Mouse (Mus musculus) adrenal gland, postnatal 36 days (tissue): Measurements from ENCODE around the gene Gm39566. TPM values are rescaled to one million over a fixed set of nuclear protein-coding genes. Genes with fewer than 3 reads are reported as not detected.

Experiments
- total RNA-seq, 2 experiments: library from RNA; stranded (reverse); gene quantifications; 2 replicates each; pipeline ENCODE4 v1.2.3; 2021

The Gm39566 gene
- total RNA-seq, 2 experiments from 2014 or later = not detected

Other genes starting within 250 kb of the Gm39566 start
- gene Wrap53, start 235.0 kb downstream of the Gm39566 start, total RNA-seq = 1 to 10 TPM; 9.2 to 9.7 TPM
- 10 to 100 TPM; 63.3 to 64.7 TPM for gene Trp53, start 234.9 kb downstream of the Gm39566 start, total RNA-seq
- 10 to 100 TPM; 28.5 to 45.4 TPM for gene Atp1b2, start 209.4 kb downstream of the Gm39566 start, total RNA-seq
- gene Shbg, start 197.4 kb downstream of the Gm39566 start, total RNA-seq = not detected
- gene Sat2, start 193.3 kb downstream of the Gm39566 start, total RNA-seq = 10 to 100 TPM in 1 of 2 experiments, 1 to 10 TPM in 1; 5.7 to 11.3 TPM
- gene Fxr2, start 182.3 kb downstream of the Gm39566 start, total RNA-seq = 10 to 100 TPM; 80.5 to 88.4 TPM
- not detected for gene Sox15, start 160.0 kb downstream of the Gm39566 start, total RNA-seq
- gene Mpdu1, start 152.7 kb downstream of the Gm39566 start, total RNA-seq = 100 to 1,000 TPM in 1 of 2 experiments, 10 to 100 TPM in 1; 91.4 to 126 TPM
- gene Cd68, start 149.1 kb downstream of the Gm39566 start, total RNA-seq = 10 to 100 TPM; 20.1 to 28.6 TPM
- gene Eif4a1, start 142.9 kb downstream of the Gm39566 start, total RNA-seq = 100 to 1,000 TPM; 678 to 712 TPM
- 10 to 100 TPM; 70.6 to 80.4 TPM for gene Senp3, start 133.2 kb downstream of the Gm39566 start, total RNA-seq
- 1 to 10 TPM; 1.7 to 2.5 TPM for gene Tnfsf13, start 129.5 kb downstream of the Gm39566 start, total RNA-seq
- gene Tnfsf12, start 119.4 kb downstream of the Gm39566 start, total RNA-seq = 10 to 100 TPM; 21.5 to 22.9 TPM
- gene Tnfsfm13, start 119.2 kb downstream of the Gm39566 start, total RNA-seq = 1 to 10 TPM; 4.0 to 4.9 TPM
- gene Polr2a, start 56.7 kb downstream of the Gm39566 start, total RNA-seq = 10 to 100 TPM; 86.4 to 90.3 TPM
- gene Slc35g3, start 53.3 kb downstream of the Gm39566 start, total RNA-seq = not detected
- 10 to 100 TPM; 57.7 to 63.8 TPM for gene Zbtb4, start 49.4 kb downstream of the Gm39566 start, total RNA-seq
- 1 to 10 TPM; 1.1 to 1.8 TPM for gene Chrnb1, start 19.4 kb downstream of the Gm39566 start, total RNA-seq
- gene Fgf11, start 13.4 kb downstream of the Gm39566 start, total RNA-seq = 1 to 10 TPM; 3.9 to 8.6 TPM
- gene Tmem102, start 9.7 kb downstream of the Gm39566 start, total RNA-seq = under 1 TPM; 0.17 to 0.26 TPM
- gene Spem2, start 3.2 kb upstream of the Gm39566 start, total RNA-seq = not detected
- gene Spem1, start 6.9 kb upstream of the Gm39566 start, total RNA-seq = not detected
- 10 to 100 TPM; 14.4 to 22.3 TPM for gene Nlgn2, start 22.5 kb upstream of the Gm39566 start, total RNA-seq
- 100 to 1,000 TPM; 144 to 166 TPM for gene Tmem256, start 23.2 kb upstream of the Gm39566 start, total RNA-seq
- gene Plscr3, start 31.1 kb upstream of the Gm39566 start, total RNA-seq = 10 to 100 TPM; 49.3 to 50.4 TPM
- not detected for gene Tnk1, start 43.4 kb upstream of the Gm39566 start, total RNA-seq
- gene Tmem95, start 62.7 kb upstream of the Gm39566 start, total RNA-seq = not detected
- gene Kctd11, start 66.1 kb upstream of the Gm39566 start, total RNA-seq = 1 to 10 TPM; 4.2 to 5.4 TPM
- under 1 TPM; 0.23 to 0.89 TPM for gene Acap1, start 80.2 kb upstream of the Gm39566 start, total RNA-seq
- 1 to 10 TPM in 1 of 2 experiments, under 1 TPM in 1; 0.46 to 1.4 TPM for gene 2810408A11Rik, start 85.7 kb upstream of the Gm39566 start, total RNA-seq
- gene Neurl4, start 85.8 kb upstream of the Gm39566 start, total RNA-seq = 10 to 100 TPM; 42.5 to 47.5 TPM
- 10 to 100 TPM; 47.1 to 47.6 TPM for gene Gps2, start 98.6 kb upstream of the Gm39566 start, total RNA-seq
- 100 to 1,000 TPM; 619 to 640 TPM for gene Eif5a, start 106.7 kb upstream of the Gm39566 start, total RNA-seq
- 10 to 100 TPM; 11.5 to 11.8 TPM for gene Ybx2, start 120.5 kb upstream of the Gm39566 start, total RNA-seq
- gene Slc2a4, start 132.9 kb upstream of the Gm39566 start, total RNA-seq = 10 to 100 TPM; 60.2 to 90.0 TPM
- 1 to 10 TPM in 1 of 2 experiments, not detected in 1; 1.2 TPM for gene Cldn7, start 149.5 kb upstream of the Gm39566 start, total RNA-seq
- gene Ctdnep1, start 165.9 kb upstream of the Gm39566 start, total RNA-seq = 100 to 1,000 TPM; 112 to 132 TPM
- gene Elp5, start 167.2 kb upstream of the Gm39566 start, total RNA-seq = 10 to 100 TPM; 66.4 to 80.3 TPM
- gene Gabarap, start 175.8 kb upstream of the Gm39566 start, total RNA-seq = 100 to 1,000 TPM; 421 to 450 TPM
- gene Phf23, start 180.5 kb upstream of the Gm39566 start, total RNA-seq = 10 to 100 TPM; 54.6 to 57.1 TPM
- 10 to 100 TPM; 15.6 to 17.4 TPM for gene Dvl2, start 185.3 kb upstream of the Gm39566 start, total RNA-seq
- 100 to 1,000 TPM; 543 to 557 TPM for gene Acadvl, start 200.1 kb upstream of the Gm39566 start, total RNA-seq
- gene Dlg4, start 201.6 kb upstream of the Gm39566 start, total RNA-seq = 10 to 100 TPM; 27.4 to 40.4 TPM
- gene Asgr1, start 238.8 kb upstream of the Gm39566 start, total RNA-seq = under 1 TPM in 1 of 2 experiments, not detected in 1; 0.33 TPM